Mouse (Mus musculus): ENCODE measurements around the gene St7.

- TF ChIP-seq CTCF (conservative IDR thresholded peaks at IDR 0.05; ENCODE audit: low read length) (no peak), NANOG (IDR thresholded peaks at IDR 0.05; ENCODE audit: borderline replicate concordance, low read length) (no peak)
These were observed 97.5 kb downstream of the St7 start for GRCm38 (mm10) chr6:17790251-17790650.

All from E14TG2a.4 (cell line).